Mouse (Mus musculus): ENCODE measurements around the gene Trim47. TPM values are rescaled to one million over a fixed set of nuclear protein-coding genes. Genes with fewer than 3 reads are reported as not detected.

Gene Trim47
- polyA plus RNA-seq, 1 experiment from 2014 or later: 76.1 TPM

- no peak for ATAC-seq
- TF ChIP-seq CTCF (IDR thresholded peaks at IDR 0.05): no peak
- H3K27me3 ChIP-seq: no peaks in the 10 kb centered on the region
- in situ Hi-C loops (cut with MboI; ENCODE audit: low pct_unique_long_range_greater_than_20kb): loop anchor here (5.0 kb wide), 1 partner anchor 43 kb away; the partner anchor contains the start of gene Trim65
- ChIA-PET POLR2A (interaction anchor here (1.2 kb wide), 1 partner anchor 10 kb away, joined by 5 read pairs; no protein-coding TSS in a partner anchor), CTCF (interaction anchor here (0.8 to 1.4 kb wide), 2 partner anchors 9 to 18 kb away, joined by 3 to 4 read pairs; no protein-coding TSS in a partner anchor)
- DNase-seq (ENCODE audit: low read depth, low spot score): no peak
Observed at GRCm38 (mm10) chr11:116089545-116089944, 37.5 kb downstream of the Trim47 start.

- POLR2A ChIA-PET: interaction anchor here (1.3 kb wide), 1 partner anchor 16 kb away, joined by 6 read pairs; no protein-coding TSS in a partner anchor
- no peak for DNase-seq (ENCODE audit: low read depth, low spot score)
- in situ Hi-C loops (cut with MboI; ENCODE audit: low pct_unique_long_range_greater_than_20kb): loop anchor here (5.0 kb wide), 1 partner anchor 43 kb away; the partner anchor contains the start of gene Trim65
- peak; percentile 60 for TF ChIP-seq CTCF (IDR thresholded peaks at IDR 0.05)
- ATAC-seq: no peak
- H3K27me3 ChIP-seq: no peaks in the 10 kb centered on the region
- CTCF ChIA-PET: interaction anchor here (0.8 to 1.4 kb wide), 2 partner anchors 10 to 18 kb away, joined by 3 to 4 read pairs; no protein-coding TSS in a partner anchor
Observed at GRCm38 (mm10) chr11:116088741-116089394, 38.1 kb downstream of the Trim47 start.

- DNase-seq (ENCODE audit: low read depth, low spot score) (no peak), ATAC-seq (no peak)
- in situ Hi-C loops (cut with MboI; ENCODE audit: low pct_unique_long_range_greater_than_20kb): loop anchor here (5.0 kb wide), 1 partner anchor 44 kb away; the partner anchor contains the start of gene Trim65
- TF ChIP-seq CTCF (IDR thresholded peaks at IDR 0.05): no peak
- POLR2A ChIA-PET: interaction anchor here (1.3 kb wide), 1 partner anchor 16 kb away, joined by 6 read pairs; no protein-coding TSS in a partner anchor
- no peaks in the 10 kb centered on the region for H3K27me3 ChIP-seq
- CTCF ChIA-PET: interaction anchor here (1.4 kb wide), 1 partner anchor 19 kb away, joined by 4 read pairs; no protein-coding TSS in a partner anchor
Observed at GRCm38 (mm10) chr11:116088188-116088587, 38.8 kb downstream of the Trim47 start.

- no peaks in the 10 kb centered on the region for H3K27me3 ChIP-seq
- ChIA-PET CTCF (interaction anchor here (0.6 to 1.5 kb wide), 3 partner anchors 11 to 43 kb away, joined by 3 read pairs; no protein-coding TSS in a partner anchor), POLR2A (interaction anchor here (0.8 to 1.3 kb wide), 3 partner anchors 15 to 42 kb away, joined by 3 to 6 read pairs (median 3); no protein-coding TSS in a partner anchor)
- in situ Hi-C loops (cut with MboI; ENCODE audit: low pct_unique_long_range_greater_than_20kb): loop anchor here (5.0 kb wide), 1 partner anchor 45 kb away; the partner anchor contains the start of gene Trim65
- ATAC-seq (peak; percentile 75), DNase-seq (ENCODE audit: low read depth, low spot score) (no peak)
- peak; percentile 99 for TF ChIP-seq CTCF (IDR thresholded peaks at IDR 0.05)
Observed at GRCm38 (mm10) chr11:116087194-116088130, 39.5 kb downstream of the Trim47 start.

GRCm38 (mm10) chr11:116086258-116087193 lies 40.5 kb downstream of the Trim47 start, which contains the start of gene Wbp2:
Gene Wbp2 (minus strand): TSS chr11:116086995.
- no peak for TF ChIP-seq CTCF (IDR thresholded peaks at IDR 0.05)
- DNase-seq (ENCODE audit: low read depth, low spot score): peak; percentile 96
- no peaks in the 10 kb centered on the region for H3K27me3 ChIP-seq
- ATAC-seq: peak; percentile 80
- in situ Hi-C loops (cut with MboI; ENCODE audit: low pct_unique_long_range_greater_than_20kb): loop anchor here (5.0 kb wide), 1 partner anchor 46 kb away; the partner anchor contains the start of gene Trim65
- ChIA-PET CTCF (interaction anchor here (0.6 to 1.5 kb wide), 3 partner anchors 12 to 44 kb away, joined by 3 read pairs; no protein-coding TSS in a partner anchor), POLR2A (interaction anchor here (0.6 to 1.0 kb wide), 3 partner anchors 9 to 43 kb away, joined by 3 read pairs; partner anchors contain the start of gene Unc13d)

GRCm38 (mm10) chr11:116084166-116084565 lies 42.8 kb downstream of the Trim47 start:
- POLR2A ChIA-PET: no interaction called here
- DNase-seq (ENCODE audit: low read depth, low spot score) (no peak), ATAC-seq (no peak)
- no peaks in the 10 kb centered on the region for H3K27me3 ChIP-seq
- TF ChIP-seq CTCF (IDR thresholded peaks at IDR 0.05): no peak
- CTCF ChIA-PET: interaction anchor here (0.9 to 1.0 kb wide), 2 partner anchors 12 to 45 kb away, joined by 4 read pairs; no protein-coding TSS in a partner anchor
- in situ Hi-C loops (cut with MboI; ENCODE audit: low pct_unique_long_range_greater_than_20kb): no loop called here

GRCm38 (mm10) chr11:116083096-116083672 lies 43.8 kb downstream of the Trim47 start:
- no peaks in the 10 kb centered on the region for H3K27me3 ChIP-seq
- in situ Hi-C loops (cut with MboI; ENCODE audit: low pct_unique_long_range_greater_than_20kb): no loop called here
- no peak for ATAC-seq
- DNase-seq (ENCODE audit: low read depth, low spot score): no peak
- no peak for TF ChIP-seq CTCF (IDR thresholded peaks at IDR 0.05)
- POLR2A ChIA-PET: no interaction called here
- CTCF ChIA-PET: no interaction called here

GRCm38 (mm10) chr11:116081081-116081480 lies 45.9 kb downstream of the Trim47 start:
- DNase-seq (ENCODE audit: low read depth, low spot score) (no peak), ATAC-seq (no peak)
- no peaks in the 10 kb centered on the region for H3K27me3 ChIP-seq
- POLR2A ChIA-PET: interaction anchor here (1.5 kb wide), 2 partner anchors 8 to 20 kb away, joined by 3 to 4 read pairs; no protein-coding TSS in a partner anchor
- TF ChIP-seq CTCF (IDR thresholded peaks at IDR 0.05): no peak
- in situ Hi-C loops (cut with MboI; ENCODE audit: low pct_unique_long_range_greater_than_20kb): no loop called here
- CTCF ChIA-PET: no interaction called here

- DNase-seq (ENCODE audit: low read depth, low spot score) (no peak), ATAC-seq (no peak)
- TF ChIP-seq CTCF (IDR thresholded peaks at IDR 0.05): no peak
- no peaks in the 10 kb centered on the region for H3K27me3 ChIP-seq
- POLR2A ChIA-PET: interaction anchor here (0.5 to 1.5 kb wide), 4 partner anchors 22 to 630 kb away, joined by 3 to 6 read pairs (median 3); partner anchors contain the start of genes Trim65 and Unk
- CTCF ChIA-PET: no interaction called here
- in situ Hi-C loops (cut with MboI; ENCODE audit: low pct_unique_long_range_greater_than_20kb): no loop called here
Observed at GRCm38 (mm10) chr11:116079511-116079910, 47.5 kb downstream of the Trim47 start.

Data from Patski (cell line).